Comparison of ENCODE assay signal across 39 mouse cellular contexts in the genomic region with DNA sequence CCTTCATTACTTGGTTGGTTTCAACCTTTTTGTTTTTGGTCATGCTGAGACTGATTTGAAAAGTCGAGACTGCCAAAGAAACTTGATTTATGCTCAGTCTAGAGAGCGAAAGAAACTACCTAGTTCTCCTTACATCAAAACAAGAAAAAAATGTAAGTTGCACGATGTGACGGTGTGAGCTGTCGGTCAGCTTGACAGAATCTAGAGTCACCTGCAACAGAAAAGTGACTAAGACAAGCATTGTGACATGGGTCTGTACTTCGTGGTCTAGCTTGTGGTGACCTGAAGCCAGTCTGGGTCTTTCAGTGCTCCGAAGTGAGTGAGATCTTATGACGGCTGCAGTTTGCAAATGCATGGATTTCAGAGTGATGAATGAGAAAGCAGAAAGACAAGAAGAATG. TPM values are rescaled to one million over a fixed set of nuclear protein-coding genes. Genes with fewer than 3 reads are reported as not detected.
"Had no signal": no experiment of that assay in that cellular context is flagged by ENCODE, and none has a peak within 500 bp of the region (broad histone marks: within the 10 kb centered on the region; RNA-seq: fewer than 3 reads in every experiment).

No protein-coding gene starts in this region.

- H3K4me3 ChIP-seq: heart, embryonic 12.5 days; heart, embryonic 13.5 days; heart, embryonic 15.5 days; hindbrain, embryonic 10.5 days; hindbrain, embryonic 12.5 days; hindbrain, embryonic 13.5 days; hindbrain, embryonic 15.5 days; intestine, embryonic 15.5 days; kidney, embryonic 15.5 days; layer of hippocampus, adult 2 months; left cerebral cortex, adult 2 months had no signal

- H3K4me2 ChIP-seq: heart, embryonic 11.5 days; heart, embryonic 12.5 days; heart, embryonic 13.5 days; heart, embryonic 15.5 days; hindbrain, embryonic 12.5 days; hindbrain, embryonic 13.5 days; hindbrain, embryonic 14.5 days; hindbrain, embryonic 15.5 days; intestine, embryonic 15.5 days; kidney, embryonic 15.5 days had no signal

- H3K27ac ChIP-seq: heart, embryonic 13.5 days; heart, embryonic 15.5 days; hindbrain, embryonic 10.5 days; hindbrain, embryonic 12.5 days; hindbrain, embryonic 13.5 days; hindbrain, embryonic 14.5 days; hindbrain, embryonic 15.5 days; hindbrain, postnatal 0 days; intestine, embryonic 15.5 days; kidney, embryonic 15.5 days; kidney, postnatal 0 days; layer of hippocampus, adult 2 months; left cerebral cortex, adult 2 months had no signal

- H3K36me3 ChIP-seq: heart, embryonic 12.5 days; heart, embryonic 13.5 days; heart, embryonic 15.5 days; hindbrain, embryonic 10.5 days; hindbrain, embryonic 12.5 days; hindbrain, embryonic 13.5 days; hindbrain, embryonic 15.5 days; intestine, embryonic 15.5 days; kidney, embryonic 15.5 days had no signal

- H3K27me3 ChIP-seq: heart, embryonic 12.5 days; heart, embryonic 13.5 days; heart, embryonic 15.5 days; hindbrain, embryonic 12.5 days; hindbrain, embryonic 13.5 days; hindbrain, embryonic 15.5 days; intestine, embryonic 15.5 days; kidney, embryonic 15.5 days had no signal

- H3K9me3 ChIP-seq: heart, embryonic 12.5 days; heart, embryonic 13.5 days; heart, embryonic 15.5 days; hindbrain, embryonic 10.5 days; hindbrain, embryonic 12.5 days; hindbrain, embryonic 13.5 days; hindbrain, embryonic 15.5 days; intestine, embryonic 15.5 days; kidney, embryonic 15.5 days had no signal

- H3K4me1 ChIP-seq: heart, embryonic 12.5 days; heart, embryonic 13.5 days; heart, embryonic 15.5 days; hindbrain, embryonic 10.5 days; hindbrain, embryonic 12.5 days; hindbrain, embryonic 13.5 days; hindbrain, embryonic 15.5 days; intestine, embryonic 15.5 days; kidney, embryonic 15.5 days had no signal

- DNase-seq: heart, postnatal 10 days; heart, postnatal 14 days; heart, postnatal 36 days; kidney, adult 11 months; kidney, adult 18-20 months; kidney, adult 2 months; kidney, adult 8-10 months; kidney, adult 9 months; kidney, postnatal 10 days; kidney, postnatal 14 days; kidney, postnatal 25 days; kidney, postnatal 36 days; kidney, postnatal 4 days; layer of hippocampus, adult 9-11 months; layer of hippocampus, postnatal 36 days had no signal

- H3K9ac ChIP-seq: heart, embryonic 12.5 days; heart, embryonic 13.5 days; heart, embryonic 15.5 days; hindbrain, embryonic 12.5 days; hindbrain, embryonic 13.5 days; hindbrain, embryonic 14.5 days; hindbrain, embryonic 15.5 days; intestine, embryonic 15.5 days; kidney, embryonic 15.5 days had no signal

RNA-seq across cellular contexts. Expression of a gene that starts 32.3 kb away (rescaled TPM):
- total RNA-seq: heart, postnatal 10 days; heart, postnatal 14 days; heart, postnatal 25 days; heart, postnatal 36 days; hematopoietic stem cell, adult 5-6 weeks; layer of hippocampus, adult 18-20 months; layer of hippocampus, adult 2 months; layer of hippocampus, adult 8-10 months; layer of hippocampus, postnatal 10 days; layer of hippocampus, postnatal 14 days; layer of hippocampus, postnatal 25 days; layer of hippocampus, postnatal 36 days had no signal
- polyA plus RNA-seq: heart, embryonic 14.5 days; hindbrain, embryonic 10.5 days; hindbrain, embryonic 13.5 days; hindbrain, embryonic 14.5 days; hindbrain, embryonic 16.5 days had no signal
